Mouse (Mus musculus) embryo, embryonic 10.5 days (tissue): ENCODE data around the gene Arhgap42.
A peak's percentile ranks its signal among the peaks of the same experiment; 100 is the strongest.

Experiments
- DNase-seq: peaks from one replicate; pipeline ENCODE4 v3.0.0-alpha.2; 2015; ENCODE audit warnings: low spot score

Arhgap42 gene

GRCm38 (mm10) chr9:9027904-9028303 is 211.0 kb downstream of the Arhgap42 start:
- peak; percentile 1 for DNase-seq

GRCm38 (mm10) chr9:9027445-9027844 is 211.5 kb downstream of the Arhgap42 start:
- DNase-seq = peak; percentile 32

- DNase-seq = no peak
Observed at GRCm38 (mm10) chr9:9015108-9015507, 223.8 kb downstream of the Arhgap42 start.

- DNase-seq = peak; percentile 40
Observed at GRCm38 (mm10) chr9:9001170-9001569, 237.7 kb downstream of the Arhgap42 start.

- no peak for DNase-seq
Observed at GRCm38 (mm10) chr9:8996494-8996893, 242.4 kb downstream of the Arhgap42 start.

GRCm38 (mm10) chr9:8982315-8982714 is 256.6 kb downstream of the Arhgap42 start:
- DNase-seq = peak; percentile 30

GRCm38 (mm10) chr9:8977775-8978174 is 261.1 kb downstream of the Arhgap42 start:
- no peak for DNase-seq

GRCm38 (mm10) chr9:8971491-8971890 is 267.4 kb downstream of the Arhgap42 start, which contains the start of gene Gm16485:
Gene Gm16485, plus strand, starts transcription at chr9:8971791.
- no peak for DNase-seq

GRCm38 (mm10) chr9:8970240-8970639 is 268.7 kb downstream of the Arhgap42 start:
- no peak for DNase-seq

GRCm38 (mm10) chr9:8964512-8965133 is 274.3 kb downstream of the Arhgap42 start:
- DNase-seq = peak; percentile 72

GRCm38 (mm10) chr9:8953306-8953705 is 285.6 kb downstream of the Arhgap42 start:
- DNase-seq = no peak
